Mouse (Mus musculus) limb, embryonic 11.5 days (tissue): ENCODE data around the gene Ppp1r14b. TPM values are rescaled to one million over a fixed set of nuclear protein-coding genes. Genes with fewer than 3 reads are reported as not detected.

Source experiments
- ATAC-seq: fragments of 200-750 bp; cut with Nextera tagmentation; 2 replicates; pipeline ENCODE4 v1.8.0; 2017; ENCODE audit warnings: low read depth; ENCODE audit not compliant: insufficient number of reproducible peaks, low FRiP score, low TSS enrichment
- DNase-seq: peaks from one replicate; pipeline ENCODE4 v3.0.0-alpha.2; 2015; ENCODE audit warnings: low spot score
- H3K27ac ChIP-seq: fragments of 300-500 bp; sonication (generic); replicated peaks from 2 replicates; pipeline ENCODE4 v1.5.1; 2014; ENCODE audit warnings: low read depth, mild to moderate bottlenecking, low read length
- H3K27me3 ChIP-seq: fragments of 300-500 bp; sonication (generic); 2 replicates; pipeline ENCODE4 v1.6.1; 2014; ENCODE audit warnings: mild to moderate bottlenecking, low read length, mixed read lengths; ENCODE audit not compliant: control insufficient read depth, insufficient read depth
- H3K36me3 ChIP-seq: fragments of 300-500 bp; sonication (generic); 2 replicates; pipeline ENCODE4 v1.6.1; 2014; ENCODE audit warnings: mild to moderate bottlenecking, low read length, moderate library complexity, mixed read lengths; ENCODE audit not compliant: control insufficient read depth, insufficient read depth
- H3K4me1 ChIP-seq: fragments of 300-500 bp; sonication (generic); 2 replicates; pipeline ENCODE4 v1.6.1; 2014; ENCODE audit warnings: low read length, mixed read lengths; ENCODE audit not compliant: control insufficient read depth, insufficient read depth
- H3K4me2 ChIP-seq: fragments of 300-500 bp; sonication (generic); 2 replicates; pipeline ENCODE4 v1.6.1; 2014; ENCODE audit warnings: low read depth, mild to moderate bottlenecking, moderate library complexity; ENCODE audit not compliant: severe bottlenecking
- H3K4me3 ChIP-seq: fragments of 300-500 bp; sonication (generic); 2 replicates; pipeline ENCODE4 v1.5.1; 2014; ENCODE audit warnings: low read depth, low read length
- H3K9ac ChIP-seq: fragments of 300-500 bp; sonication (generic); 2 replicates; pipeline ENCODE4 v1.6.1; 2014; ENCODE audit warnings: mild to moderate bottlenecking, low read length
- H3K9me3 ChIP-seq: fragments of 300-500 bp; sonication (generic); 2 replicates; pipeline ENCODE4 v1.6.1; 2016; ENCODE audit warnings: low read length; ENCODE audit not compliant: control insufficient read depth
- WGBS: fragments of 180-500 bp; shearing (Covaris S2); extraction: QIAGEN DNeasy Blood & Tissue Kit; methylation state at CpG from one replicate; pipeline ENCODE4 v1.1.7; 2014; 5-methylcytosine and 5-hydroxymethylcytosine counted together
- polyA plus RNA-seq: library from polyadenylated mRNA; unstranded; fragments of >200 nt; fragmentation: Nextera tagmentation; extraction: Ambion mirVana; gene quantifications from 2 replicates; pipeline ENCODE4 v1.2.1, GENCODE M21; 2014

Ppp1r14b gene
- polyA plus RNA-seq, 1 experiment from 2014 or later = 282 TPM

DNA sequence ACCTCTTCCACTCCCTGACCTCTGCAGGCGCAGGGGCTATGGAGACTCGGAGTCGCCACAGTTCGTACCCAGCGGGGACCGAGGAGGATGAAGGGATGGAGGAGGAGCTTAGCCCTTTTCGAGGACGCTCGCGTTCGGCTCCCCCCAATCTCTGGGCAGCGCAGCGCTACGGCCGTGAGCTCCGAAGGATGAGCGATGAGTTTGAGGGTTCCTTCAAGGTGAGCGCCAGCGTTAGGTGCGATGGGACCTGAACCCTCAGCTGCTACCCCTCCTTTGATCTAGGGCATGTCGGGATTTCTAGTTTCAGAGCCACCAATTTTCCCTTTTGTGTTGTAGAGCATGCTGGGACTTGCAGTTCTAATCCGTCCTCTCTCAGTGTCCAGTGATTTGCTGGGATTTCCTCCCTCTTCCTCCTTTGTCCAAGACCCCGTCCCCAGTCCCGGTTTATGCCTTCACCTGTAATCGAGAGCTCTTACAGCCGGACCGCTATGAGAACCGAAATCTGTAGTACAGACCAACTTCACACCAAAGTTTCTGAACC, 24.1 kb upstream of the Ppp1r14b start:
- peak overlapping the region; percentile 90 for H3K27ac ChIP-seq
- H3K27me3 ChIP-seq = no peaks in the 10 kb centered on the region
- peak overlapping the region; percentile 63 for H3K4me3 ChIP-seq
- no peaks in the 10 kb centered on the region for H3K9me3 ChIP-seq
- peaks cover 5% of the 10 kb centered on the region; the same call in 1 of the 2 replicates for H3K36me3 ChIP-seq
- ATAC-seq = peak; percentile 15; the same call in 1 of the 2 replicates
- H3K4me2 ChIP-seq = peak overlapping the region; percentile 79
- under 1% methylated on average over 28 of the region's 28 CpGs for WGBS
- H3K4me1 ChIP-seq = peaks cover 9% of the 10 kb centered on the region; the same call in 1 of the 2 replicates
- peak; percentile 75 for DNase-seq
- peak overlapping the region; percentile 84 for H3K9ac ChIP-seq

DNA sequence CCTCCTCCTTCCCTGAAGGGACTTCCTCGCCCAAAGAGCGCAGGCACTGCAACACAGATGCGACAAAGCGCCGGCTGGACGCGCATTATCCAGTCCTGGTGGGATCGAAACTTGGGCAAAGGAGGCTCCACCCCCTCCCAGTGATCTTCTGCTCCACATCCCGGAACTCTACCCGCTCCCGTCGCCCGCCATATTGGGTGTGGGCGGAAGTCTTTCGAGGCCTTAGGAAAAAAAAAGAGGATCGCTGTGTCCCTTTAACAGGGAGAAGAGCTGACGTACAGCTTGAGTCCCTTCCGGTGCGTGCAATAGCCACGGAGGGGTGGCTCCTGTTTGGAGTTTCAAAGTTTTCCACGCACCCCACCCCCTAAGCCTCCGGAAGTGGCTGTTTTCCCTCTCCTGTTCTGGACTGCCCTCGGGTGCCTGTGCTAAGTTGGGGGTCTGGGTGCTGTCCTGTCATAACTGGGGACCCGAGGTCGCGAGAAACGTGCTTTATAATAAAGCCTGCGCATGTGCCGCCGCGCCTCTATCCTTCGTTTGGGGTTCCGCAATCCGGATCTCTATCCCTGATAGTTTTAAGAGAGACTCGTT, 23.3 kb upstream of the Ppp1r14b start:
- Histone ChIP-seq H3K9me3 (no peaks in the 10 kb centered on the region), H3K4me1 (peaks cover 9% of the 10 kb centered on the region; the same call in 1 of the 2 replicates), H3K27ac (peak overlapping the region; percentile 90), H3K4me2 (peak overlapping the region; percentile 79), H3K36me3 (peaks cover 5% of the 10 kb centered on the region; the same call in 1 of the 2 replicates), H3K4me3 (peak overlapping the region; percentile 63), H3K9ac (peak overlapping the region; percentile 84), H3K27me3 (no peaks in the 10 kb centered on the region)
- ATAC-seq = peak; percentile 75
- DNase-seq = peak; percentile 89
- under 1% methylated on average over 35 of the region's 35 CpGs for WGBS

DNA sequence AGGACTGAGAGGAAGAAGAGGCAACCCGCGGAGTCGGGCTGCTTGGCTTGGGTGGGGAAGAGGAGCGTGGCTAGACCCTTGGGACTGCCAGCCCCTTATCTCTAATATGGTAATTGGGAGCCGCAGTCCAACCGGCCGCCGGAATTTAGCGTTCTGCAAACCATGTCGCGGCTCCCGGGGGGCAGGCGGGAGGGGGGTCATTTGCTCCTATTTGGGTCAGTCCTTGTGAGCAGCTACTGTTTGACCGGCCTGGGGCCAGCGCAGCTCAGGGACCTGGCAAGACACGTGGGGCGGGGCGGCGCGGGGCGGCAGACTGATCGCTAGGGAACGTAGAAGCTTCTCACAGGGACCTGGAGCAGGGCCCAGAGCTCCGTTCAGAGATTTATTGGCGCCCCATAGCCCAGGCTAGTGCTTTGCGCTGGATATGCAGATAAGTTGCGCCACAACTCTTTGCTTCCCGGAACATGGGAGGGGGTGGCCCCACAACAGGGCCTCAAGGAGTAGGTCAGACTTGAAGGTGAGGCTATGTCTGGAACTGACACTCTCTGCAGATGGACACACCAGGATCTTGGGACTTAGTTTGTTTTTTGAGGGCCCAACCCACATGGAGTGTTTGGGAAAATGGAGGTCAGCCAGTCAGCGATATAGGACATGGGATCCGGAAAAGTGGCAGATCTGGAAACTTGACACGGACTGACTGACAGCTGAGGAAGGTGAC, 22.6 kb upstream of the Ppp1r14b start:
- WGBS = 3% methylated on average over 31 of the region's 31 CpGs
- Histone ChIP-seq H3K4me3 (peak overlapping the region; percentile 63), H3K4me2 (peak overlapping the region; percentile 79), H3K9ac (peak overlapping the region; percentile 84), H3K4me1 (peaks cover 9% of the 10 kb centered on the region; the same call in 1 of the 2 replicates), H3K27ac (peak overlapping the region; percentile 90), H3K27me3 (no peaks in the 10 kb centered on the region), H3K36me3 (peaks cover 5% of the 10 kb centered on the region; the same call in 1 of the 2 replicates), H3K9me3 (no peaks in the 10 kb centered on the region)
- ATAC-seq = 0 out of 2 replicates have a peak, but pooled peaks have one; percentile 4
- peak; percentile 66 for DNase-seq

DNA sequence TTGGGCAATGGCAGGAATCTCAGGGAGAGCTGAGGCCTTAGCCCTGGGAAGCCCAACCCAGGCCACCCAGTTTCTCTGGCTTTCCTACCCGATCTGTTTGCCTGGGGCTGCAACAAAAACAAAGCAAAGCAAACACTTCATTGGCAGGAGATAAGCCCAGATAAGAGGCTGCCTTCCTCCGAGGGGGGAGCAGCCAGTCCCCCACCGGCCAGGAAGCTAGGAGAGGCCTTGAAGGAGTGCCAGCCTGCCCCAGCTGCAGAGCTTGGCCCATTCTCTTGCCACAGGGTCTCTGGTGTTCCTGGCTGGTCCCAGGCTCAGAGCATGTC, 22.1 kb upstream of the Ppp1r14b start:
- no peak for DNase-seq
- Histone ChIP-seq H3K4me1 (peaks cover 9% of the 10 kb centered on the region; the same call in 1 of the 2 replicates), H3K9ac (no peak overlapping the region; the same call in 1 of the 2 replicates), H3K27ac (no peak overlapping the region; the same call in 1 of the 2 replicates), H3K27me3 (no peaks in the 10 kb centered on the region), H3K4me3 (peak overlapping the region; percentile 63; the same call in 1 of the 2 replicates), H3K9me3 (no peaks in the 10 kb centered on the region), H3K4me2 (peak overlapping the region; percentile 79), H3K36me3 (peaks cover 5% of the 10 kb centered on the region; the same call in 1 of the 2 replicates)
- ATAC-seq = no peak
- WGBS = 11% methylated on average over 3 of the region's 3 CpGs

DNA sequence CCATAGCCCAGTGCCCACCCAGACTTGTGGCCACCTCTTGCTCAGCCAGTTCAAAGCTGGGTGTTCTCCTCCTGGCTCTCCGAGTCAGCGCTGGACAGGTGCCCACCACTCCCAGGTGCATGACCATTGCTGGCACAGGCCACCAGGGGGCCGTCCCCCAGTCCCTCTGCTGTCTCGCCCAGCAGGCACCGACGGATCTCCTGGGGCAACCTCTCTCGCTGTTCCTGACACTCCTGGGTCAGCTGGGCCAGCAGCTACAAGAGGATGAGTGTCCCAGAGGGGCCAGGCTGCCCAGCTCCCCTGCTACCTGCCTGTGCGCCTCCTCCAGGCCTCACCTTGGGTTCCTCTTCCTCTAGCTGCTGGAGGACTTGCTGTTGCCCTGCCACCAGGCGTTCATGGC, 20.7 kb upstream of the Ppp1r14b start:
- Histone ChIP-seq H3K9ac (no peak overlapping the region), H3K4me1 (peaks cover 9% of the 10 kb centered on the region; the same call in 1 of the 2 replicates), H3K4me2 (0 out of 2 replicates have a peak overlapping the region, but pooled peaks have one; percentile 2), H3K27me3 (no peaks in the 10 kb centered on the region), H3K27ac (no peak overlapping the region), H3K36me3 (peaks cover 5% of the 10 kb centered on the region; the same call in 1 of the 2 replicates), H3K4me3 (no peak overlapping the region), H3K9me3 (no peaks in the 10 kb centered on the region)
- peak; percentile 39 for DNase-seq
- ATAC-seq = no peak
- 55% methylated on average over 9 of the region's 9 CpGs for WGBS

DNA sequence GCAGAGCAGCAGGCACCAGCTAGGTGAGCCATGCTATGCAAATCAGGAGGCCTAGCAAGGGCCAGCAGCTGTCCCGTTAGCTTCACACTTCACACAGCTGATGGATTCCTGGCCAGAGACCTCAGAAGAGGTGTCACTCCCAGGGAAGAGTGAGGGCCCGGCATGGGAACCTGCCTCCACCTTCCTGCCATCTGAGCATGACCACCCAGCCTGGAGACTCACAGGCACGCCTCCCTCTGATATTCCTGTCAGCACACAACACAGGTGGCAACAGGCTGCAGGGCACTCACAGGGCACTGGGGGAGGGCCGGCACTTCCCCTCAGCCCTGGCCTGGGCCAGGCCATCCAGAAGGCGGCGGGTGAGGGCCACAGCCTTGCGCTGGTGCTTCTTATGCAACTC, 19.3 kb upstream of the Ppp1r14b start:
- Histone ChIP-seq H3K9ac (no peak overlapping the region), H3K27ac (no peak overlapping the region), H3K4me3 (no peak overlapping the region), H3K9me3 (no peaks in the 10 kb centered on the region), H3K4me1 (peaks cover 9% of the 10 kb centered on the region; the same call in 1 of the 2 replicates), H3K36me3 (peaks cover 5% of the 10 kb centered on the region; the same call in 1 of the 2 replicates), H3K4me2 (no peak overlapping the region), H3K27me3 (no peaks in the 10 kb centered on the region)
- ATAC-seq (no peak), DNase-seq (no peak)
- WGBS = 67% methylated on average over 7 of the region's 7 CpGs

DNA sequence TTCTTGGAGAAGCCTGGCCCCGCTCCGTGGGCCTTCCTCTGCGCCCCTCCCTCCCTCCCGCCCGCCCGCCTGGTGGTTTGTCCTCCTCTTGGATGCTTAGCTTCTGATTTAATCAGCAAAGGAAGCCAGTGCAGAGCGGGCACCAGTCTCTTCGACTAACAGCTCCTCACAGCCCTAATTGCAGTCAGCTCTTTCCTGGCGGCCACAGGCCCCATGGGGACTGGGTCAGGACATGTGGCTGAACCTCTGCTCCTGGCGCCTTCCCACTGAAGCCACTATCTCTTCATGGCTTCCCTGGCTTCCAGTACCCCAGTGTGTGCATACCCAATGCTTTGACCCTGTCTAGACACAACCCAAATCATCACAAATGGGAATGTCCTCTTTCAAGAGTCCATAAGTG, 18.3 kb upstream of the Ppp1r14b start:
- H3K36me3 ChIP-seq = peaks cover 5% of the 10 kb centered on the region; the same call in 1 of the 2 replicates
- no peak overlapping the region for H3K27ac ChIP-seq
- WGBS = 85% methylated on average over 10 of the region's 10 CpGs

More for the DNA sequence above, 18.3 kb upstream of the Ppp1r14b start:
- Histone ChIP-seq H3K4me3 (no peak overlapping the region), H3K9ac (no peak overlapping the region), H3K27me3 (no peaks in the 10 kb centered on the region), H3K9me3 (no peaks in the 10 kb centered on the region), H3K4me2 (no peak overlapping the region), H3K4me1 (peaks cover 9% of the 10 kb centered on the region; the same call in 1 of the 2 replicates)
- DNase-seq = no peak
- ATAC-seq = no peak
